Mouse (Mus musculus) heart, postnatal 0 days (tissue): ENCODE results near the gene Ciz1. TPM values are rescaled to one million over a fixed set of nuclear protein-coding genes. Genes with fewer than 3 reads are reported as not detected.

ENCODE experiments used
- ATAC-seq: fragments of 200-750 bp; cut with Nextera tagmentation; 2 replicates; pipeline ENCODE4 v1.8.0; 2017; ENCODE audit warnings: low read depth, moderate number of reproducible peaks, moderate library complexity; ENCODE audit not compliant: insufficient read depth
- DNase-seq: peaks from one replicate; pipeline ENCODE4 v3.0.0-alpha.2; 2016; ENCODE audit warnings: low spot score
- H3K27ac ChIP-seq: fragments of 300-500 bp; sonication (generic); 2 replicates; pipeline ENCODE4 v1.5.1; 2014; ENCODE audit warnings: low read depth, mild to moderate bottlenecking
- H3K27me3 ChIP-seq: fragments of 300-500 bp; sonication (generic); 2 replicates; pipeline ENCODE4 v1.6.1; 2014; ENCODE audit warnings: low read length, mixed read lengths; ENCODE audit not compliant: control insufficient read depth, insufficient read depth
- H3K36me3 ChIP-seq: fragments of 300-500 bp; sonication (generic); replicated peaks from 2 replicates; pipeline ENCODE4 v1.6.1; 2014; ENCODE audit warnings: low read length, mixed read lengths; ENCODE audit not compliant: control insufficient read depth, insufficient read depth
- H3K4me1 ChIP-seq: fragments of 300-500 bp; sonication (generic); 2 replicates; pipeline ENCODE4 v1.6.1; 2014; ENCODE audit warnings: antibody characterized with exemption; ENCODE audit not compliant: control insufficient read depth, insufficient read depth
- H3K4me2 ChIP-seq: fragments of 300-500 bp; sonication (generic); 2 replicates; pipeline ENCODE4 v1.6.1; 2014; ENCODE audit warnings: low read depth, mild to moderate bottlenecking, low read length, moderate library complexity
- H3K4me3 ChIP-seq: fragments of 300-500 bp; sonication (generic); 2 replicates; pipeline ENCODE4 v1.5.1; 2014; ENCODE audit warnings: low read depth, low read length
- H3K9ac ChIP-seq: fragments of 300-500 bp; sonication (generic); replicated peaks from 2 replicates; pipeline ENCODE4 v1.6.1; 2014; ENCODE audit warnings: low read depth, low read length, mixed read lengths
- H3K9me3 ChIP-seq: fragments of 300-500 bp; sonication (generic); replicated peaks from 2 replicates; pipeline ENCODE4 v1.6.1; 2016; ENCODE audit warnings: low read length; ENCODE audit not compliant: control insufficient read depth
- CTCF ChIP-seq: IDR thresholded peaks from 2 replicates; pipeline ENCODE4 v1.5.1; 2016; ENCODE audit warnings: antibody characterized with exemption, control low read depth, low read depth
- EP300 ChIP-seq: IDR thresholded peaks from 2 replicates; pipeline ENCODE4 v1.6.1; 2016; ENCODE audit warnings: antibody characterized with exemption, low read depth
- WGBS: fragments of 180-500 bp; shearing (Covaris S2); extraction: QIAGEN DNeasy Blood & Tissue Kit; methylation state at CpG from one replicate; pipeline ENCODE4 v1.1.7; 2014; 5-methylcytosine and 5-hydroxymethylcytosine counted together
- polyA plus RNA-seq: library from polyadenylated mRNA; unstranded; fragments of >200 nt; fragmentation: Nextera tagmentation; extraction: Ambion mirVana; gene quantifications from 2 replicates; pipeline ENCODE4 v1.2.1, GENCODE M21; 2015
- total RNA-seq: library from RNA; depleted of rRNA; stranded (reverse); fragments of >200 nt; gene quantifications from 2 replicates; pipeline ENCODE4 v1.2.3, GENCODE M21; 2014; ENCODE audit warnings: low replicate concordance

The Ciz1 gene
- total and polyA plus RNA-seq, 2 experiments from 2014 or later = 17.6 to 79.9 TPM

- TF ChIP-seq EP300 = no peak
- TF ChIP-seq CTCF = no peak
- H3K9ac ChIP-seq = no peak overlapping the region
- no peak overlapping the region for H3K4me2 ChIP-seq
- 0 out of 2 replicates have a peak, but pooled peaks cover 2% of the 10 kb centered on the region for H3K4me1 ChIP-seq
- 70% methylated on average over 7 of the region's 7 CpGs for WGBS
- H3K27me3 ChIP-seq = peaks cover 9% of the 10 kb centered on the region; the same call in 1 of the 2 replicates
- ATAC-seq = no peak
- DNase-seq = no peak
- H3K9me3 ChIP-seq = no peaks in the 10 kb centered on the region
- no peaks in the 10 kb centered on the region for H3K36me3 ChIP-seq
- H3K4me3 ChIP-seq = no peak overlapping the region
- no peak overlapping the region for H3K27ac ChIP-seq
Observed at GRCm38 (mm10) chr2:32322754-32323741, 29.1 kb upstream of the Ciz1 start.

GRCm38 (mm10) chr2:32324322-32324721, 27.8 kb upstream of the Ciz1 start:
- no peak overlapping the region for H3K4me2 ChIP-seq
- no peak overlapping the region for H3K9ac ChIP-seq
- H3K4me1 ChIP-seq = no peaks in the 10 kb centered on the region
- no peaks in the 10 kb centered on the region for H3K9me3 ChIP-seq
- H3K27me3 ChIP-seq = no peaks in the 10 kb centered on the region
- H3K27ac ChIP-seq = no peak overlapping the region
- H3K4me3 ChIP-seq = no peak overlapping the region
- DNase-seq (no peak), ATAC-seq (no peak)
- TF ChIP-seq CTCF (no peak), EP300 (no peak)
- H3K36me3 ChIP-seq = no peaks in the 10 kb centered on the region
- 62% methylated on average over 4 of the region's 4 CpGs for WGBS

- WGBS = 44% methylated on average over 7 of the region's 7 CpGs
- ATAC-seq = no peak; the same call in 1 of the 2 replicates
- no peak overlapping the region for H3K4me3 ChIP-seq
Observed at GRCm38 (mm10) chr2:32325342-32325741, 26.8 kb upstream of the Ciz1 start.

GRCm38 (mm10) chr2:32327200-32327599, 24.9 kb upstream of the Ciz1 start:
- ATAC-seq (no peak), DNase-seq (no peak)
- no peaks in the 10 kb centered on the region for H3K9me3 ChIP-seq
- H3K27me3 ChIP-seq = 0 out of 2 replicates have a peak, but pooled peaks cover 1% of the 10 kb centered on the region
- no peak for TF ChIP-seq CTCF
- no peaks in the 10 kb centered on the region for H3K36me3 ChIP-seq
- H3K27ac ChIP-seq = no peak overlapping the region
- no peaks in the 10 kb centered on the region for H3K4me1 ChIP-seq
- WGBS = 67% methylated on average over 4 of the region's 4 CpGs
- no peak overlapping the region for H3K9ac ChIP-seq
- no peak overlapping the region for H3K4me3 ChIP-seq
- no peak overlapping the region for H3K4me2 ChIP-seq

More at GRCm38 (mm10) chr2:32325342-32325741, 26.8 kb upstream of the Ciz1 start:
- H3K9ac ChIP-seq = no peak overlapping the region
- no peak for TF ChIP-seq EP300
- no peak for TF ChIP-seq CTCF
- H3K4me2 ChIP-seq = no peak overlapping the region
- no peak for DNase-seq
- H3K27me3 ChIP-seq = no peaks in the 10 kb centered on the region
- no peaks in the 10 kb centered on the region for H3K9me3 ChIP-seq
- no peaks in the 10 kb centered on the region for H3K36me3 ChIP-seq
- no peak overlapping the region for H3K27ac ChIP-seq
- H3K4me1 ChIP-seq = no peaks in the 10 kb centered on the region

- ATAC-seq (no peak), DNase-seq (no peak)
- Histone ChIP-seq H3K4me2 (no peak overlapping the region), H3K27ac (no peak overlapping the region), H3K27me3 (peaks cover 15% of the 10 kb centered on the region; the same call in 1 of the 2 replicates), H3K4me3 (no peak overlapping the region), H3K9ac (no peak overlapping the region), H3K9me3 (no peaks in the 10 kb centered on the region), H3K4me1 (no peaks in the 10 kb centered on the region), H3K36me3 (no peaks in the 10 kb centered on the region)
- TF ChIP-seq EP300 (no peak), CTCF (no peak)
- WGBS = 45% methylated on average over 13 of the region's 13 CpGs
Observed at GRCm38 (mm10) chr2:32328911-32329460, 23.1 kb upstream of the Ciz1 start.
